Mouse (Mus musculus): ENCODE results near the gene Zfp366. TPM values are rescaled to one million over a fixed set of nuclear protein-coding genes. Genes with fewer than 3 reads are reported as not detected.
"Not testable (repeated sequence)": the region's sequence is repeated elsewhere in the genome, so short reads cannot be mapped to it uniquely, and the experiment has no call there.

Gene Zfp366
- total RNA-seq (2017): under 0.01 to 0.10 TPM in 2 of 3 replicates, not detected in the other

DNA sequence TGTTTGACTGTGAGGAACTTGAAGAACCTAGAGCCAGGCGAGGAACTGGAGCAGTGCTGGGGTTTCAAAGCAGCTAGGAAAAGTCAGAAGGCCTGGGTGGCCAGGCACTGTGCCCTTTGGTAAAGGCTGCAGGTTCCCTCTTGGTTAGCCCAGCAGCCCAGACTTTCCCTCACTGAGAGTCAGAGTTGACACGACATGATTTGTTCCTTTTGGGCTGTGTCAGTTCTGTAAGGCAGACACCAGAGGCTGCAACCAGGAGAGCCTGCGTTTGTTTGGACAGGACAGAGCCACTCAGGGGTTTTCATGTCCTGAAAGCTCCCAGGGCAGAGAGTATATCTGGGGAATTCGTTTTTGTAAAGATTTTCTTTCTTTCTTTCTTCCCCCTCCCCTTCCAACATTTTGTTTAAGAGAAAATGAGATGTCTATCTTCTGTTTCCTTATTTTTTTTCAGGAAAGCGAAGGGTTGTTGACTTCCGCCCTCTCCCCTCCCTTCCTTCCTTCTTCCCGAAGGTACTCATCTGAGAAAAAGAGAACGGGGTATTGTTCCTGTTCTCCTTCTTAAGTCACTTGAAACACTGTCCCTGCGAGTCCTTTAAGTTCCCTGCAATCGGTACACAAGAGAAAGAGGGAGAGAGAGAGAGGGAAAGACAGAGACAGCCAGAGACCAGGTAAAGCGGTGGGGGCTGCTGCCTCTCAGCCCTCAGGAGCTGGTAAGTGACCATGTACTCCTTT, at the start of gene Zfp366:
Gene Zfp366 (plus strand): TSS at position 669 of the 732 bp plus-strand sequence.
- no peak for ATAC-seq (replicated peaks; ENCODE audit: insufficient number of reproducible peaks, low FRiP score, low TSS enrichment, poor library complexity, severe bottlenecking)

DNA sequence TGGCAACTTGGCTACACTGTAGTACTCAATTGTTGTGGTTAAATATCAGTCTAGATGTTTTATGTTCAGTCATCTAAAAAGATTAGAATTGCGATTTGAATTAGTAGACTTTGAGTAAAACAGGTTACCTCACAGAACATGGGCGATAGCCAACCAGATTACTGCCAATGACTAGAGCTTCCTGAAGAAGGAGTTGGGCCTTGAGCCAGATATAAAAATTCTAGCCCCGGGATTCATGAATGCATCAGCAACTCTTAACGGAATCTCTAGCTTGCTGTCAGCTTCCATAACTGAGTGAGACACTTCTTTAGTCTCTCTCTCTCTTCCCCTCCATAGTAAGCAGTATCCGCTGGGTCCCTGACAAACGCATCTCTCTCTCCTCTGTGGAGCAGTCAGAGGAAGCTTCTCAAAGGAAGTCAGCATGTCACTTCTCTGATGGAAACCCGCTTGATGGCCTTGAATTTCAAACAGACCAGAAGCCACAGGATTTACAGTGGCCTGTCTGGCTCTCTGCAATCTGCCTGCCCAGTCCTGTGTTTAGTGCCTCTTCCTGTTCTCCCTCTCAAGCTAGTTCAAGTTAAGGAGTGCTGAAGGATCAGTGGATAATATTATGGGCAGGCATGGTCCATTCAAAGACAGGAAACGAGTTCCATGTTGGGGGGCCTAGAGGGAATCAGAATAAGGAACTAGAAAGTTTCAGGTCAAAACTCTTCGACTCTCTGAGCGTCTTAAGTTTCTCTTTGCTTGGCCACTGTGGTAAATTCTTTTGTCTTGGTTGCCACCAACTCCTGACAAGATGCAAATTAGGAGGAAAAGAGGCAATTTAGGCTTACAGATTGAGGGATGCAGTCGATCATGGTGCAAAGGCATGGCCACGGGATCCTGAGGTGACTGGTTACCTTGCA, 46.0 kb upstream of the Zfp366 start:
- no peak for ATAC-seq (replicated peaks; ENCODE audit: insufficient number of reproducible peaks, low FRiP score, low TSS enrichment, poor library complexity, severe bottlenecking)

DNA sequence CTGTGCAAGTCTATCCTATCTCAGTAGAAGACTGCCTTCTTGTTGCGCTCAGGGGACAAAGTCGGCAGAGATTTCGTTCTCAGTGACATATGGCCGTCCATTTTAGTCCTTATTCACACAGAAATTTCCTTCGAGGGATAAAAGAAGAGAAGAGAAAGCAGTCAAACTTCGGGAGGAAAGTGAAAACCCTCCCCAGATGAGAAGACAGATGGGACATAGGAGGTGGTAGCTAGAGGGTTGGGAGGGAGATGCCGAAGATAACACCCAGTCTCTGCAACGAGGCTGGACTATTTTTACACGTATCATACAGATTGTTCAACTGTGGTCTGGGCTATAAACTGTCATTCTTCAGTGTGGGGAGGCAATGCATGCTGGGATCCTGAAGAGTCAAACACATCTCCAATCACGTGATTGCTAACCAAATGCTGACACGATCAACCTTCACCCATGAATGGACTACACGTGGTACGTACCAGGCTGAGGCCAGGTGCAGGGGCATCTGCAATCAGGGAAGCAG, 38.2 kb upstream of the Zfp366 start:
- no peak for ATAC-seq (replicated peaks; ENCODE audit: insufficient number of reproducible peaks, low FRiP score, low TSS enrichment, poor library complexity, severe bottlenecking)

DNA sequence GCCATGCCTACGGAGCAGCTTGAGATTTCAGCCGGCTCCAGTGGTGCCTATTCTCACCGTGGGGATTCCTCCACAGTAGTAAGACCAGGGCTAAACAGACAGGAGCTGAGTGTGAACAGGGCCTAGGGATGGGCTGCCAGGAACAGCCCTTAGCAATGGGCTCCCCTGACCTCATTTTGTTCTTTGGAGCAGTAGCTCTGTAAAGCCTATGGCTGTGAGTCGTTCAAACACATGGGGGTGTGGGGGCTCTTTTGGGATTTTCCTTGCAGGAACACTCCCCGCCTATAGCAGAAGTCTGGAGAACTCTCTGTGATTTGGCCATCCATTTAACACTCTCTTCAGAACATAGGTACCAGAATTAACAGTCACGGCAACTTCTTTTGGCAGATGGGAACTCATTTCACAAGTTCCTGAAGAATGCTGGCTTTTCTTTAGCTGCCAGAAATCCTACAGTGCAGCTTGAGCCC, 36.9 kb upstream of the Zfp366 start:
- no peak for ATAC-seq (replicated peaks; ENCODE audit: insufficient number of reproducible peaks, low FRiP score, low TSS enrichment, poor library complexity, severe bottlenecking)

DNA sequence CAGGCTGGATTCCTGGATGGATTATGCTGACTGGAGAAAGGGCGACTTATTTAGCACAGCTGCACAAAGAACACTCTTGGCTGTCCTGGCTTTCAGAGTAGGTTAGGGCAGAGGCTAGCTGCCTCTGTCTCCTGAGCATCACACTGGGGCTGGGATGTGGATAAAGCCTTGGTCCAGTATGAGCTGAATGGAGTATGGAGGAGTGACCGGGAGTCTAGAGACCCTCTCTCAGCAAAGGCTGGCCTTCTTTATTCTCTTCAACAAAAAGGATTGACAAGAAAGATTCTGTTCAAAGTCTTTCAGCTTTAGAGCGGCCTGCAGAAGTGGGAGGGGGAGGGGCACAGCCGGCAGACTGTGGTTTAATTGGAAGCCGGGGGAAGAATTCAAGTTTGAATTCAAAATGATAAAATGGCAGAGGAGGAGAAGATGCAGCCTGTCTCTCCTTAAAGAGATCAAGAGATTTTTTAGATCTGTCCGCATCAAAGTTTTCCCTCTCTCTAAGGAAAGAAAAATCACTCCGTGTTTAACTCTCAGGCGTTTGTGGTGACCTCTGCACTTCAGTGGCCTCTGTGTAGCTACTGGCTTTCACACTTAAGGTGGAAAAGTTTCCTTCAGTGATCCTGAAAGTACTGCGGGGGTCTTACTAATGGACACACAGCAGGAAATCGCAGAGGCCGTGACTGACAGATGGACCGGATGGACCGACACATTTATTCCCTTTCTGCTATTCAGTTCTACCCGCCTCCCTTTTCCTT, 34.9 kb upstream of the Zfp366 start:
- ATAC-seq (replicated peaks; ENCODE audit: insufficient number of reproducible peaks, low FRiP score, low TSS enrichment, poor library complexity, severe bottlenecking): no peak

DNA sequence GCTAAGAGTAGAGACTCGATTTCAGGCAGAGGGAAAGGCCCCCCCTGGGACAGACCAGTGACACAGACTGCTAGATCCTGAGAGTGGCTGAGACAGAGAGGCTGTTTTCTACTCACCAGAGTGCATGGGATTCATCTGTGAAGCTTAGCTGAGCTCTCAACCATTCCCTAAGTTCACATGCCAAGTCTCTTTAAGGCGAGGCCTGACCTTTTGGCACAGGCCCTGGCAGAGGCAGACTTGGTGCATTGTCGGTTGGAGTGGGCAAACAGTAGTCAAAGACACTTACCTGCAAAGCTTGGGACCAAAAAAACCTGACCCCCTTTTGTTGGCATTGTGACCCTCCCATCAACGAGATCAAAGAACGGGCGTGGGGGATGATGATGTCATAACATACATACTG, 34.0 kb upstream of the Zfp366 start:
- ATAC-seq (replicated peaks; ENCODE audit: insufficient number of reproducible peaks, low FRiP score, low TSS enrichment, poor library complexity, severe bottlenecking): no peak

DNA sequence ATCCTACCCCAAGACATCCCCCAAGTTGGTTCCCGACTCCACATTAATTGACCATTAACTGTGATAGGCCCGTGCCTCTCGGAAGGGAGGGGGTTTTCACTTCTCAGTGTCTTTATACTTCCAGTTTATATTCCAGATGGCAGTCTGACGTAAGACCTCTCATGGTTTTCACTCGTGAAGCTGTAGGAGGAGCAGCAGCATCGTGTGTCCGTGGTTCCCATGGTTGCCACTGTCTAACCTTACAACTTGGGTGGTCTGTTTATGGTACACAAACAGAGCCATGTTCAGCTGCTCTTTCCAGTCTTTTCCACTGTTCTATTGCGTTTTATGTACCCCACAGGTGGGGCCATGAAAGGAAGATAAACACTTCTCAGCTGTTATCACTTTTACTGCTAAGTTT, 33.5 kb upstream of the Zfp366 start:
- no peak for ATAC-seq (replicated peaks; ENCODE audit: insufficient number of reproducible peaks, low FRiP score, low TSS enrichment, poor library complexity, severe bottlenecking)

DNA sequence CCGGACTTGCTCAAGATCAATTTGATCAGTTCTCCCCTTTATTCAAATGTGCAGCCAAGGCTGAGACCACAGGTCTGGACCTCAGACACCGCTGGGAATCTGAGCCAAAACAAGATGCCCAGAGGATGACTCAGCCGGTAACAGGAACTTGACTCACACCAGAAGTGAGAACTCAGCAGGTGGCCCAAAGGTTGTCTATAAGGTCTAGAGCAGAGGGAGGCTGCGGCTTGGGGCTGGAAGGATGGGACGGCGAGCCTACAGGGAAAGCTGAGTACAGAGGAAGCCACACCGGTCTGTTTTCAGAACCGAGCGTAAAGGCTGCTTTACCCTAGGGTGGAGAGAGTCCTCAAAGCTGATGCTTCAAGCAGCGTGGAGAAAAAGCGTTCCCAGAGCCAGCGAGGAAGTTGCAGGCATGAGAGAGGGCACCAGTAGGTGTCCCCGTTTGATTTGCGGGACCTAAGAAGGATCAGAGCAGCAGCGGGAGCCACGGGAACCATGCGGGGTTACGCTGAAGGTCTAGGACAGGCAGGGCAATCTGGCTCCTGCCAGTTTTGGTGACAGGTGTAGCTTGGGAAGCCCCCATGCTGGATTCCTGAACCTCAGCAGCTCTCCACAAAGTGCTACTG, 32.2 kb upstream of the Zfp366 start:
- no peak for ATAC-seq (replicated peaks; ENCODE audit: insufficient number of reproducible peaks, low FRiP score, low TSS enrichment, poor library complexity, severe bottlenecking)

DNA sequence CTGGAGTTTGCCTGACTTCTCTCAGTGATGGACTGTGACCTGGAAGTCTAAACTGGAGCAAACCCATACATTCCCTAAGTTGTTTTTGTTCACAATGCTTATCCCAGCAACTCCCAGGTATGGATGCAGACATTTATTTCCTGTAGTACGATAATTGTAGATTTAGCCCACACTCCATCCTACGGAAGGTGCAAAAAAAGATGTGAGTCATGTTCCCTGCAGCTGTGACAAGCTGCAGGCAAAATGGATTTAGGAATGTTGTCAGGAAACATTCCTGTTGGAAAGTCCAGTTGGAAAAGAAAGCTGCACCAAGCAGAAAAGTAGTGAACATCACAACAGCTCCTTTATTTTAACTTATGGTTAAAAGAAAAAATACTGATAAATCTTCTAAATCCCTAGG, 26.9 kb upstream of the Zfp366 start:
- no peak for ATAC-seq (replicated peaks; ENCODE audit: insufficient number of reproducible peaks, low FRiP score, low TSS enrichment, poor library complexity, severe bottlenecking)

DNA sequence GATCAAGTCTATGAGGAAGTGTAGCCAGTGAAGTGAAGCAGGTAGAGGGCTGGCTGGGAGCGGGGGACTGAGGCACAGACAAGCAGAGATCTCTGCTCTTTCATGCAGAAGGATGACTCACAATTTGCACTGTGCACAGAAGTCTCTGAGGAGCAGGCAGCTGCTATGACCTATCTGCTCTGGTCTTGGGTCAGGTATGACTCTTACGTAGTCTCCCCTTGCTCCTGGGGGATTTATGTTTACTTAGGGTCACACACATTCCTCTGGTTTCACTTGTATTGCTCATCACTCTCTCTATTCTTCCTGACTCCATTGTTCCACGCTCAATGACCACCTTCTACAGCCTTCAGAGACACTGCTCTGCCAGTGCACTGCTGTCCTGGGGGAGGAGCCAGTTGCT, 25.9 kb upstream of the Zfp366 start:
- ATAC-seq (replicated peaks; ENCODE audit: insufficient number of reproducible peaks, low FRiP score, low TSS enrichment, poor library complexity, severe bottlenecking): no peak

DNA sequence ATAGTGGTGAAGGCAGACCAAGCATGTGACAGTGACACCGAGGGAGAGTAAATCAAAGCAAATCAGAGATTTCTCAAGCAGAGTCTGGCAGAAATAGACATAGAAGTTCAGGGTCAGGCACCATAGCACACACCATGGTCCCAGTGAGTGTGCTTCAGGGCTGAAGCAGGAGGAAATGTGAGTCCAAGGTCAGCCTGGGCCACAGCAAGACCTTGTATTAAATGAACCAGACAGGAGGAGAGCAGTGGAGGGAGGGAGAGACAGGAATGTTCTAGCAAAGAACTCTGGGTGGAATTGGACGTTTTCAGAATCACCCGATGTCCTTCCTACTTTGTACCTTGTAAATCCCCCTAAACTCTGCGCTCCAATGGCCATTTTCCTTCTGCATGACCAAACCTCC, 21.6 kb upstream of the Zfp366 start:
- ATAC-seq (replicated peaks; ENCODE audit: insufficient number of reproducible peaks, low FRiP score, low TSS enrichment, poor library complexity, severe bottlenecking): no peak

DNA sequence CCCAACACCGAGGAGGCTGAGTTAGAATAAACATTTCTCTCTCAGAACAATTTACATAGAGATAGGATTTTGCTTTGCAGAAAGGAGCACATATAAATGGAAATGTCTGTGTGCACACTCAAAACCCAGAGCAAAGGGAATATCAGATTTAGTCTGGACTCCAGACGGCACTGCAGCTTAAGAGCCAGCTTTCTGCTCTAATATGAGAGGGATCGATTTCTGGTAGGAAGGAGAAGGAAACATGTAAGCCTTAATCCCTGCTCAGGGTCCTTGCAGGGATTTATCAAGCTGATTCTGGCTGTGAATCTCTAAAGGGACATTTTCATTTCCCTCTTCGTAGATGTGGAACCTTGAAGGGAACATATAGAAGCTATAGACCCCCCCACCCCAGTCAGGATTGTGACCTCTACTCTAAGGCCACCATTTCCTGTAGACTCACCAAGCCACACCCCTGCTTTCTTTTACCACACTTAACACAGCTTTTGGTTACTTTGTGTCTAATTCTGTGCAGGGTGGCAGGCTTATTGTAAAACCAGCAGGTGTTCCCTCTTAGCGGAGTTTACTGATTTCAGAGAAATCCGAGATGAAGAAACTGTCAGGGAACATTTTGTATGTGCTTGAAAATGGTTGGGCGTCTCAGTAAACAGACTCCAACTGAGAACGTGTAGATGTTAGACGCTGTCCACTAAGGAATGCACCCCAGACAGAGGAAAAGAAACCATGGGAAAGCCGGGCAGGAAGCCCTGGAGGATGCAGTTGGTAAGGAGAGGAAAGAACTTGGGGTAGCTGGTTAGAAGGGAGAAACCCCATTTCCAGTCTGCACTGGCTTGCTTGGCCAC, 20.9 kb upstream of the Zfp366 start:
- no peak for ATAC-seq (replicated peaks; ENCODE audit: insufficient number of reproducible peaks, low FRiP score, low TSS enrichment, poor library complexity, severe bottlenecking)

DNA sequence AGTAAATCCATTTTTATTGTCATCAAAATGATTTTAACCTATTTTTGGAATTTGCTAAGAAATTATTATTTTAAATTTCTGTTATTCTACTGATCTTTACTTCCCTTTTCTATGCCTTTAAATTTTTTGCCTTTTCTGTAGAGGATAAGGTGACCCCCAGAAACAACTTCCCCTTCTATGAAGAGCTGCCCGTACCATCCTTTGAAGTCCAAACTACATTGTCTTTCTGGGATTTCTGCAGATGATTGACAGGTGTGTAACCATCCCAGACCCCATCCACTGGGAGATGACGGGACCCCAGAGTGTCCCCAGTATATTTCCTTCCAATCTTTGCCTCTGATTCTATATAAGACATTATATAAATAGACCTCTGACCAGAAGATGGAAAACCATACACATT, 20.3 kb upstream of the Zfp366 start:
- no peak for ATAC-seq (replicated peaks; ENCODE audit: insufficient number of reproducible peaks, low FRiP score, low TSS enrichment, poor library complexity, severe bottlenecking)

DNA sequence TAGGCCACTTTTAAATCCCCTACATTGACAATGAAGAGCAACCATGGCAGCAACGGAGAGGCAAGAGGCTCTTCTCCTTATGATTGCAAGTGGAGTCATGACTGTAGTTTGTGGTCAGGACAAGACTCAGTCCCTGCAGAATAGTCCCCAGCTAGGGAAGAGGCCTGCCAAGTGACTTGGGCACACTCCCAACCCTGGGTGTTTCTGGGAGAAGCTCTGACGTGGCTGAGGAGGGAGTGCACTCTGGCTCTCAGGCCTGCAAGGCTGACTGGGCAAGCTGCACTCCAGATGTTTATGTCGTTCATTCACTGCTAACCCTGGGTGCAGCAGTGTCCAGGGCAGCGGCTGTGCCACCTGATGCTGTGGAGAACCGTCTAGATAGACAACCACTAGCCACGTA, 15.2 kb upstream of the Zfp366 start:
- ATAC-seq (replicated peaks; ENCODE audit: insufficient number of reproducible peaks, low FRiP score, low TSS enrichment, poor library complexity, severe bottlenecking): no peak

DNA sequence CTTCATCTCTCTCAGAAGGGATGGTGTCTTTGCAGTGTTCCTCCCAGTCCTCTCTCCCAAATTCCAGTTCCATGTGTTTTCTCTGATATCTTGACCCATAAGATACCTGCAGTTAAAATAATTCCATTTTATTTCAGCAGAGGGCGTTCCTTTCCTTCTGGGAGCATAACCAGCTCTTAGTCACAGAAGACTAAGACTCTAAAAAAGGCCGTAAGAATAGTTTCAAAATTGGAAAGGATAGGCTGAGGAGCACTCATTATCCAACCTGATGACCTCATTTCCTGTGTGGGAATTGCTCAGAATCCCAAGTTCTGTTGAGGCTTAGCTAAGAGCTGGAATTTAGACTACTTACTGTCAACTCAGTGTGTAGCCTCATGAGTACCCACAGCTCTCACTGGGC, 14.3 kb upstream of the Zfp366 start:
- ATAC-seq (replicated peaks; ENCODE audit: insufficient number of reproducible peaks, low FRiP score, low TSS enrichment, poor library complexity, severe bottlenecking): no peak

DNA sequence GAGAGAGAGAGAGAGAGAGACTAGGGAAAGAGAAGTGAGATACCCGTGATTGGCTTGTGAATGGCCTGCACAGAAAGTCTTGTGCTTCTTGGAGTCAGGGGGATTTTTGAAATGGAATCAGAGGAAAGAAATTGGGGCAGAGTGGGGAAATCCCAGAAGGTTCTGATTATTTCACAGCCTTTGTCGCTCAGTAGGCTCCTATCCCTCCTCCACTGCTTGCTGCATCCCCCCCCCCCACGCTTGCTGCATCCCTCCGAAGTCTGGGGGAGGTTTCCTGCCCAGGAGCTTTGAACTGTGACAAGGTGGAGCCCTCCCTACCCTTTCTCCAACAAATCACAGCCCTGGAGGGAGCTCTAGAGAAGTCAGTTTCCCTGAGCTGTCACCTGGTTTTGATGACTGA, 10.8 kb upstream of the Zfp366 start:
- ATAC-seq (replicated peaks; ENCODE audit: insufficient number of reproducible peaks, low FRiP score, low TSS enrichment, poor library complexity, severe bottlenecking): no peak

DNA sequence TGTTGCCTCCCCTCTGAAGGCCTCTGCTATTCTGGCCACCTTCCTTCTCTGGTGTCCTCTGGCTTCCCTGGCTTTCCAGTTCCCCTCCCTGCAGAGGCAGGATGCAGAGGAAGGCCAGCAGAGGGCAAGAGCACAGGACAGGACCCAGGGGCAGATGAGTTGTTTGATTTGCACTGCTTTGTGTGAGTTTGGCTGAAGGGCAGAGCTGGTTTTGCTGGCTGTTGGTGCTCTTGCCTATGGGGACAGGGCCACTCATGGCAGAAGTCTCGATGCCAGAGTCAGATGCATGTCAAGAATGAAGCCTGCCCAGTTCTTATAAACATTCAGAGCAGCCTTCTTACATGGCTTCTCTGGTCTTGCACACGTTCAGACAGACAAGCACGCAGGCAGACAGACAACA, 1.8 kb upstream of the Zfp366 start:
- ATAC-seq (replicated peaks; ENCODE audit: insufficient number of reproducible peaks, low FRiP score, low TSS enrichment, poor library complexity, severe bottlenecking): not testable (repeated sequence)

All from monocyte, adult 5-6 weeks (primary cell).